Mouse (Mus musculus) brain, embryonic 14.5 days (tissue): ENCODE data around the gene Arhgap11a. TPM values are rescaled to one million over a fixed set of nuclear protein-coding genes. Genes with fewer than 3 reads are reported as not detected.
A peak's percentile ranks its signal among the peaks of the same experiment; 100 is the strongest.

Experiments used
- DNase-seq: peaks from one replicate; pipeline ENCODE4 v3.0.0-alpha.2; 2011; ENCODE audit warnings: low read depth
- CTCF ChIP-seq: fragments of 200-500 bp; IDR thresholded peaks from 2 replicates; pipeline ENCODE4 v1.5.1; 2012; ENCODE audit warnings: inconsistent platforms, mild to moderate bottlenecking, moderate library complexity, borderline replicate concordance; ENCODE audit not compliant: insufficient read depth, insufficient read length; ENCODE audit errors: extremely low read depth
- POLR2A ChIP-seq: fragments of 200-500 bp; IDR thresholded peaks from 2 replicates; pipeline ENCODE4 v1.6.1; 2012; ENCODE audit warnings: mild to moderate bottlenecking, inconsistent platforms, borderline replicate concordance; ENCODE audit not compliant: poor library complexity, insufficient read depth, insufficient read length, severe bottlenecking; ENCODE audit errors: extremely low read depth
- polyA plus RNA-seq: library from polyadenylated mRNA; depleted of rRNA; stranded (reverse); fragments of >200 nt; gene quantifications from 2 replicates; pipeline ENCODE4 v1.2.3, GENCODE M21; 2012; rRNA removed

Gene Arhgap11a
- polyA plus RNA-seq = 13.5 and 18.0 TPM in 2 replicates

DNA sequence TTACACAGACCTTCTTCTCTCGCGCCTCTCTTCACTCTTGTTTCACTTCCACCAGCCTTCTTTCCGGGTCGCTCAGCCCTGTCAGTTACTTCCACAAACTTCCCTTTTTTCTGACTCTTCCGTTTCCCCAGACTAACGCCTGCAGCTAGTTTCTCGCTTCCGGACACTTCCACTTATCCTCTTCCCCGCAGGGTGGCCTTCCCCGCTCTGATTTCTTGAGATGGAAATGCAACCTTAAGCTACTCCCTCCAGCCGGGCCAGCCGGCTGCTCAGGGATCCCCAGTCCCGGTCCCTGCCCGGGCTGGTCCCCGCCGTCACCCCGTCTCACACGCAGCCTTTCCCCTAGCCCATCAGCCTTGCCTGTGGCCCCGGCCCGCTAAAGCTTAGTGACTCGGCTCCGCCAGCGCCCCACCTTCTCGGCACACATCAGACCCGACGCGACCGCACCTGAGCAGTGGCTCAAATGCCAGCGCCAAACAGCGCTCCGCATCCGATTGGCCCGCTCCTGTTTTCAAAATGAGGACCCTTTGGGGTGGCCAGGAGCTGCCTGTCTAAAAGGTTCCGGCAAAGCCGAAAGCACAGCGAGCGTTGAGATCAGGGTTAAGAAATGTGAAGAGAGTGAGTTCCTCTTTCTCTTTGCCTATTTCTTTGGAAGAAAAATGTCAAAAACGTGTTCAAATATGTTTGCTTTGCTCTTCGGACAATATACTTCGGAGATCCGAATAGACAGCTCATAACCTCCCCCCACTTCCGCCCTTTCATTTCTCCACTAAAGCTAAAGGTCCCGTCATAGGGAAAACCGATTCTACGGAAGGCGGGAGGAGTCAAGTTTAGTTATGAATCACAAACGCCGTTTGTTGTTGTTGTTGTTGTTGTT, at the start of gene Arhgap11a:
Gene Arhgap11a (minus strand): TSS at position 417 of the 877 bp plus-strand sequence.
- DNase-seq = peak; percentile 99
- TF ChIP-seq CTCF = no peak
- TF ChIP-seq POLR2A = peak; percentile 9; the same call in 1 of the 2 replicates

DNA sequence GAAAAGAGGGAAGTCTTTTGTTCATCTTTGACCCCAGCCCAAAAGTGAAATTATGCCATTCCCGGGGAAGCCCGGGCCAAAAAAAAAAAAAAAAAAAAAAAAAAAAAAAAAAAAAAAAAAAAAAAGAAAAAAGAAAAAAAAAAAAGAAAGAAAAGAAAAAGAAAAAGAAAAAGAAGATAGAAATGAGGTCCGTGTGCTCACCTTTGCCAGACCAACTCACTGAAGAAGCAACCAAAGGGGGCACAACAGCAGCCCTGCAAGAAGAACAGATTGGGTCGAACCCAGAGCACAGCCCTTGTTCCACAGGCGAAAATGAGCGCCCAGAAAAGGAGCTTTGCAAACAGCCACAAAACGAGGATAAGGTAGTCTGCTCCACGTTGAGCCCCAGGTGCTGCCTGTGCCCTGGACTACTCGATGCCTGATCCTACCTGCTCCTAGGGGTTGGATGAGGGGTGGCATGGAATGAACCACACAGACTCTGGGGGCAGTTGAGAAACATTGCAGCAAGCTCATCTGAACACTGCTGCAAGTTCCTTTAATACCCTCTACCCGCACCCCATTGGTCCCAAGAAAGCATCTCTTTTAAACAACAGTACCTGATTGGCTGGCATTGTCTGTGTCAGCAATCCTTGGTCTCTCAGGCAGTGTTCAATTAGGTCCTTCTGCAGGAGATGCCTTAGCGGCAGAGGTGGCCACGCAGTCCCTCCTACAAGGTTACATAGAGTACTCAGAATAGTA, 45.1 kb upstream of the Arhgap11a start:
- DNase-seq = no peak
- no peak for TF ChIP-seq CTCF
- TF ChIP-seq POLR2A = no peak

DNA sequence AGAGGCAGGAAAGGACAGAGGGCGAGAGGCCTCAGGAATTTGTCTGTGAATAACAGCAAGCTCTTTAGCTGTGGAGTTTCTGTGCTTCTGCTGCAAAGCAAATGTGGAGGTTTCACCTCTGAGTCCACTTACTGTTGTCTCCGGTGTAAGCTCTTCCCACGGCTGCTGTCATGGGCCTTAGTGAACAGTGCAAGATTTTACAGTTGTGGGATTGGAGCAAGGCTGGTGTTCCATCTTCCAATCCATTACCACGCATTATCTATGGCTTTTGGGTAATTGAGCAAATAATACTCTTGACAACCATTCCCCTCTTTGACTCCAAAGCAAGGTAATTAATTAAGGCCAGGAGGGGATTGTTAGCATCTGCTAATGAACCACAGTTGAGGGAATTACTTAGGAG, 38.7 kb upstream of the Arhgap11a start:
- TF ChIP-seq POLR2A (no peak), CTCF (no peak)
- no peak for DNase-seq

DNA sequence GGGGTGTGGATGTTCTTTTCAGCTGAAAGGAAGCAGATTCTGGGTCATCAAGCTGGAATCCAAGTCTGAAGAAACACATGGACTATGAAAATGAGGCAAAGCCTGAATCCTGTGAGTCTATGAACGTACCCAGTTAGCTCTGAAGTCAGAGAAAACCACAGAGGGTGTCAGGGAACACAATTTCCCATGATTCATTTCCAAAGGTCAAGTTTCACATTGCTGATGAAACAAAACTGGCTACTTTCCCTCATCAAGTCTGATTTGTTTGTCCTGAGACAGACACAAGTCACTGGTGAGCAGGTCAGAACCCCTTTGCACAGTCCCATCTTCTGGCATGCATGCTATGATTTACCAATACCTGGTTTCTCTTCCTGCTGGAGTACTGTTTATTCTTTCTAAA, 37.6 kb upstream of the Arhgap11a start:
- TF ChIP-seq CTCF = no peak
- TF ChIP-seq POLR2A = no peak
- no peak for DNase-seq

DNA sequence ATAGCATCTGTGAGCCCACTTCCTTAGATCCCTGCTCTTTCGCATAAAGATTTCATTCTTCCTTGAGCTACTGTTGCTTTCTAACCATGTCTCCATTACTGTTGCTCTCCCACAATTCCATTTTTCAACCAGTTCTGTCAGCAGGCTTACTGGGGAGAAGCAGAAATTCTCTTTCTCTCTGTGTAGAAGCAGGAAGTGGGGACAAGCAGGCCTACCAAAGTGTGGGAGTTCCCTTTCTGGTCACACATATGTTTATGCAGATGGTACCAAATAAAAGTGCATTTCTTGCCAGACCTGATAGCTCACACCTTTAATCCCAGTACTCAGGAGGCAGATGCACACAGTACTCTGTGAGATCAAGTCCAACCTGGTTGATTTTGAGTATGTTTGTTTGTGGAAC, 21.7 kb upstream of the Arhgap11a start:
- DNase-seq = no peak
- TF ChIP-seq CTCF (no peak), POLR2A (no peak)

GRCm38 (mm10) chr2:113868404-113868803, 19.9 kb upstream of the Arhgap11a start:
- no peak for DNase-seq
- no peak for TF ChIP-seq CTCF
- no peak for TF ChIP-seq POLR2A

DNA sequence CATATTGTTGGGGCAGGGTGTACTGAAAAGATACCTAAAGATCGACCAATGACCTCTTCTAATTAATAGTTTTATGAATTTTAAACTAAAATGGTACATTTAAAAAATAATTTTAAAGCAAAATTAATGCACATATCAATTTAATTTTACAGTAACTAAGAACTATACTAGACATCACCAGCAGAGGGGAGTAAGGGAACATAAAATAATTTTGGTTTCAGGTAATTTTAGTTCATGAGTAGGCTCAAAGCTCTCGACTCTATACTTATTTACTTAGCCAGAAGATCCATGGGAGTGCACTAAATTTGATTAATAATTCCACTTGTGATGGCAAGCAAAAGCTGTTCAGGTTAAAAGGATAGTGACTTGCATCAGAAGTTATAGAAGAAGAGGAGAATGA, 17.7 kb upstream of the Arhgap11a start:
- TF ChIP-seq CTCF (no peak), POLR2A (no peak)
- peak; percentile 44 for DNase-seq

- no peak for DNase-seq
- no peak for TF ChIP-seq POLR2A
- no peak for TF ChIP-seq CTCF
These were observed 680 bp upstream of the Arhgap11a start for GRCm38 (mm10) chr2:113849141-113849540.

DNA sequence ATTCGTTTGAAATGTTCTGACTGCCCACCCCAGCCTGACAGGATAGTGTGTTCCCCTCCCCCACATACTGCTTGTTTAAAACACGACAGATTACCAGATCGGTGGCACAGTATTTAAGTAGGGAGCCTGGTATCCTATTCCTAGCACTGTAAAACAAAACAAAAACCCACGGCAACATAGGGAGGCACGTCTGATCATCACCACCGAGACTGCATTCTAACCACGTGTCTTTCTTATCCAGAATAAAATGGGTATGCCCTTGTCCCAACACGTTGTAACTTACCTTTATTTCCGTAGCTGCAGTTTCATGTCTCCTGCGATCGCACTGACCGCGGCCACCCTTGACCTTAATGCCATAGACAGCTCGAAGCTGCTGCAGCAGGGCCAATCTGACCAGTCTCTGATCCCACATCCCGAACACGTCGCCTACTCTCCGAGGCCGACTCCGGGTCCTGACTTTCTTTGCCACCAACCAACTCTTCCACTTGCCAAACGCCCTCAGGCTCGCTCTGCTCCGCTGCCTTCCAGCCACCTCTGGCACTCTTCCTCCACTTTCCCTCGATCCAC, 700 bp downstream of the Arhgap11a start:
- DNase-seq = no peak

GRCm38 (mm10) chr2:113845081-113845480, 3.4 kb downstream of the Arhgap11a start:
- no peak for DNase-seq
- no peak for TF ChIP-seq POLR2A
- TF ChIP-seq CTCF = no peak

More for the DNA sequence above, 700 bp downstream of the Arhgap11a start:
- TF ChIP-seq CTCF (no peak), POLR2A (no peak)

DNA sequence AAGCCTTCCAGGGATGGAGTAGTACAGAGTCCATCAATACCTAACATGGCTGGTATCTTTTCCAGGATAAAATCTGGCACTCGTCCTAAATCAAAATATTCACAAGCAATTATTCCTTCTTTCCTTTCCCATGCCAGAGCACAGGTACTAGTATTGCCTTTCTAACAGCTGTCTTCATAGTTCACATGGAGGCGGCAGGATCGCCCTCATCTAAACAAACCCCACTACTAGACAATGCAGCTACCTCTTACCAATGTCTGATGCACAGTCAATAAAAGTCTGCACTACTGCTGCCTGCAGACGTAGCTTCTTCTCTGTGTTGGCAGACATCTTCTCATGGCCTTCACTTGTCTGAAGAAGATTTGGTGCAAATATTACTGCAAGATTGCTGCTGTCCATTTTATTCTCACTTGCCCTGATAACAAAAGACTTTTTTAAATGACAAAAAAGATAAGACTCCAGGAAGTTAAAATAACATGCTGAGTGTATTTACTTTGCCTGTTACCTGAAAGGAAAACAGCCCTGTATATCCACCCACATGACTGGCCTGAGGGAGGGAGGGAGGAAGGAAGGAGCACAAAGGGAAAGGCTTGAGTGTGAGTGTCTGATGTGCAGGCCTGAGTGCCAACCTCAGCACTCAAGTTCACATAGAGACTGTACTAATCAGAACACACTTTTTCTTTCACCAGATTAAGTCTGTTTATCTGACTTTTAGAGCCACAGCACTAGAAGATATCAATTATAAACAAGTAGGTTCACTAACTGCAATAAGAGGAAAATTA, 6.6 kb downstream of the Arhgap11a start:
- TF ChIP-seq CTCF = no peak
- no peak for TF ChIP-seq POLR2A
- no peak for DNase-seq

- no peak for TF ChIP-seq CTCF
- TF ChIP-seq POLR2A = no peak
- DNase-seq = no peak
These were observed 9.0 kb downstream of the Arhgap11a start for GRCm38 (mm10) chr2:113839488-113839887.
